Mouse (Mus musculus) MEL (cell line): ENCODE data around the gene Xpo4.

Source experiments
- CHD2 ChIP-seq: IDR thresholded peaks from 2 replicates; pipeline ENCODE4 v1.6.1; 2011; ENCODE audit warnings: low read length, improper control_type of control experiment
- CTCF ChIP-seq, 3 experiments: IDR thresholded peaks in 2 of 3; conservative IDR thresholded peaks in 1 of 3; 2 replicates each; pipeline ENCODE4 v1.5.1; 2011 to 2012; ENCODE audit warnings: low read length in 3 of 3, low read depth in 2 of 3, mild to moderate bottlenecking in 2 of 3, improper control_type of control experiment in 1 of 3, inconsistent platforms in 1 of 3, mixed read lengths in 1 of 3, moderate library complexity in 1 of 3; ENCODE audit not compliant: control insufficient read depth in 1 of 3, insufficient read depth in 1 of 3, poor library complexity in 1 of 3, severe bottlenecking in 1 of 3
- E2F4 ChIP-seq: IDR thresholded peaks from 2 replicates; pipeline ENCODE4 v1.6.1; 2011; ENCODE audit warnings: low read depth, low read length, improper control_type of control experiment, borderline replicate concordance
- ELF1 ChIP-seq: IDR thresholded peaks from 2 replicates; pipeline ENCODE4 v1.6.1; 2014; ENCODE audit warnings: low read depth, mild to moderate bottlenecking, inconsistent platforms, low read length, improper control_type of control experiment, moderate library complexity
- GABPA ChIP-seq: IDR thresholded peaks from 2 replicates; pipeline ENCODE4 v1.6.1; 2012; ENCODE audit warnings: low read depth, mild to moderate bottlenecking, inconsistent platforms, low read length, improper control_type of control experiment, moderate library complexity
- JUND ChIP-seq: IDR thresholded peaks from 2 replicates; pipeline ENCODE4 v1.6.1; 2011; ENCODE audit warnings: low read depth, mild to moderate bottlenecking, improper control_type of control experiment, low read length
- MAX ChIP-seq: IDR thresholded peaks from 2 replicates; pipeline ENCODE4 v1.6.1; 2011; ENCODE audit warnings: low read length, improper control_type of control experiment
- MXI1 ChIP-seq: IDR thresholded peaks from 2 replicates; pipeline ENCODE4 v1.6.1; 2011; ENCODE audit warnings: mild to moderate bottlenecking, low read depth, low read length, improper control_type of control experiment
- NELFE ChIP-seq: IDR thresholded peaks from 2 replicates; pipeline ENCODE4 v1.6.1; 2011; ENCODE audit warnings: low read depth, low read length, improper control_type of control experiment
- POLR2A ChIP-seq, 2 experiments: IDR thresholded peaks; 2 replicates each; pipeline ENCODE4 v1.6.1; 2011 to 2012; ENCODE audit warnings: low read length in 2 of 2, mild to moderate bottlenecking in 2 of 2, control low read depth in 1 of 2, improper control_type of control experiment in 1 of 2, low read depth in 1 of 2, moderate library complexity in 1 of 2; ENCODE audit not compliant: control insufficient read depth in 1 of 2, insufficient read depth in 1 of 2, poor library complexity in 1 of 2
- TAL1 ChIP-seq: IDR thresholded peaks from 2 replicates; pipeline ENCODE4 v1.6.1; 2012; ENCODE audit warnings: mild to moderate bottlenecking, inconsistent platforms, low read length, moderate library complexity, mixed read lengths
- USF2 ChIP-seq, 2 experiments: IDR thresholded peaks; 2 replicates each; pipeline ENCODE4 v1.6.1; 2011 to 2012; ENCODE audit warnings: improper control_type of control experiment in 2 of 2, low read length in 2 of 2, borderline replicate concordance in 1 of 2, inconsistent platforms in 1 of 2, low read depth in 1 of 2, mild to moderate bottlenecking in 1 of 2; ENCODE audit not compliant: insufficient read depth in 1 of 2
- ZC3H11A ChIP-seq: IDR thresholded peaks from 2 replicates; pipeline ENCODE4 v1.6.1; 2012; ENCODE audit warnings: low read depth, mild to moderate bottlenecking, inconsistent platforms, low read length, improper control_type of control experiment
- ZNF384 ChIP-seq: IDR thresholded peaks from 2 replicates; pipeline ENCODE4 v1.6.1; 2012; ENCODE audit warnings: low read depth, mild to moderate bottlenecking, inconsistent platforms, low read length, improper control_type of control experiment

- TF ChIP-seq POLR2A (IDR thresholded peaks at IDR 0.05; ENCODE audit: control insufficient read depth in 1 of 2, insufficient read depth in 1 of 2, low read depth in 1 of 2, low read length in 2 of 2, poor library complexity in 1 of 2) (no peak), CTCF (IDR thresholded peaks at IDR 0.05 in 2 of 3, conservative IDR thresholded peaks at IDR 0.05 in 1 of 3; ENCODE audit: control insufficient read depth in 1 of 3, insufficient read depth in 1 of 3, low read depth in 2 of 3, low read length in 3 of 3, poor library complexity in 1 of 3, severe bottlenecking in 1 of 3) (no peak), ZNF384 (no peak), CHD2 (no peak), NELFE (no peak), USF2 (IDR thresholded peaks at IDR 0.05; ENCODE audit: borderline replicate concordance in 1 of 2, insufficient read depth in 1 of 2, low read depth in 1 of 2, low read length in 2 of 2) (no peak), MAX (no peak), E2F4 (no peak), TAL1 (no peak), ELF1 (no peak), JUND (no peak), MXI1 (no peak), GABPA (no peak), ZC3H11A (no peak)
Observed at GRCm38 (mm10) chr14:57712884-57713283, 47.7 kb upstream of the Xpo4 start.
